Mouse (Mus musculus) layer of hippocampus, postnatal 36 days (tissue): ENCODE measurements around the gene Jph3. TPM values are rescaled to one million over a fixed set of nuclear protein-coding genes. Genes with fewer than 3 reads are reported as not detected.

Experiments
- DNase-seq, 2 experiments: peaks; one replicate each; pipeline ENCODE4 v3.0.0; 2022
- total RNA-seq, 2 experiments: library from RNA; stranded (reverse); gene quantifications; 2 replicates each; pipeline ENCODE4 v1.2.3; 2021

Gene Jph3
- total RNA-seq, result 100 to 1,000 TPM; 310 to 313 TPM

GRCm38 (mm10) chr8:121729323-121729722 is at the start of gene Jph3:
TSS of gene Jph3 (plus strand) at chr8:121729623.
- DNase-seq, result no peak

- DNase-seq, result no peak
Measured at GRCm38 (mm10) chr8:121680896-121681295, 48.5 kb upstream of the Jph3 start.

GRCm38 (mm10) chr8:121681457-121681856 is 48.0 kb upstream of the Jph3 start:
- DNase-seq, result no peak

- DNase-seq, result no peak
Measured at GRCm38 (mm10) chr8:121683083-121683832, 46.2 kb upstream of the Jph3 start.

- peak in 1 of 2 experiments; percentile 24 for DNase-seq
Measured at GRCm38 (mm10) chr8:121685419-121685818, 44.0 kb upstream of the Jph3 start.

GRCm38 (mm10) chr8:121687455-121688161 is 41.8 kb upstream of the Jph3 start:
- DNase-seq, result peak; percentile 65 to 69

GRCm38 (mm10) chr8:121688496-121688895 is 40.9 kb upstream of the Jph3 start:
- no peak for DNase-seq

- peak in 1 of 2 experiments; percentile 37 for DNase-seq
Measured at GRCm38 (mm10) chr8:121694453-121694852, 35.0 kb upstream of the Jph3 start.

- no peak for DNase-seq
Measured at GRCm38 (mm10) chr8:121695585-121696184, 33.7 kb upstream of the Jph3 start.

- DNase-seq, result no peak
Measured at GRCm38 (mm10) chr8:121697735-121698614, 31.4 kb upstream of the Jph3 start.

GRCm38 (mm10) chr8:121698615-121699101 is 30.8 kb upstream of the Jph3 start:
- DNase-seq, result no peak

- no peak for DNase-seq
Measured at GRCm38 (mm10) chr8:121699936-121700335, 29.5 kb upstream of the Jph3 start.

- peak in 1 of 2 experiments; percentile 26 for DNase-seq
Measured at GRCm38 (mm10) chr8:121705174-121705573, 24.2 kb upstream of the Jph3 start.

GRCm38 (mm10) chr8:121706956-121707355 is 22.5 kb upstream of the Jph3 start:
- DNase-seq, result no peak

- DNase-seq, result no peak
Measured at GRCm38 (mm10) chr8:121708406-121708805, 21.0 kb upstream of the Jph3 start.

- DNase-seq, result no peak
Measured at GRCm38 (mm10) chr8:121717502-121717901, 11.9 kb upstream of the Jph3 start.

GRCm38 (mm10) chr8:121717982-121718425 is 11.4 kb upstream of the Jph3 start:
- peak; percentile 89 to 92 for DNase-seq

GRCm38 (mm10) chr8:121718925-121719324 is 10.5 kb upstream of the Jph3 start:
- no peak for DNase-seq

- no peak for DNase-seq
Measured at GRCm38 (mm10) chr8:121721072-121721471, 8.4 kb upstream of the Jph3 start.

GRCm38 (mm10) chr8:121723846-121724245 is 5.6 kb upstream of the Jph3 start:
- DNase-seq, result peak; percentile 43 to 56

- DNase-seq, result no peak
Measured at GRCm38 (mm10) chr8:121727164-121727563, 2.3 kb upstream of the Jph3 start.

GRCm38 (mm10) chr8:121729754-121730153 is 331 bp downstream of the Jph3 start:
- DNase-seq, result peak in 1 of 2 experiments; percentile 33
